In genomic region chr19:21819585-21819984, GRCm38 (mm10) we compare ENCODE assay signal across 14 mouse cellular contexts. TPM values are rescaled to one million over a fixed set of nuclear protein-coding genes. Genes with fewer than 3 reads are reported as not detected.
DNase-seq lines count a peak whose midpoint lies in the region; ATAC-seq lines count a peak whose summit lies in the region.
"Had no signal": no experiment of that assay in that cellular context is flagged by ENCODE, and none has a peak within 500 bp of the region (broad histone marks: within the 10 kb centered on the region; RNA-seq: fewer than 3 reads in every experiment).

No protein-coding gene starts in this region.

- peaks cover 70% of the 10 kb centered on the region for H3K36me3 ChIP-seq in embryonic facial prominence, embryonic 14.5 days (ENCODE audit: control insufficient read depth, insufficient read depth, low read length)
- peaks cover 94% of the 10 kb centered on the region for H3K36me3 ChIP-seq in embryonic facial prominence, embryonic 10.5 days (replicated peaks)
- peaks cover 37% of the 10 kb centered on the region for H3K36me3 ChIP-seq in heart, embryonic 15.5 days

- no peak overlapping the region for H3K9ac ChIP-seq in embryonic facial prominence, embryonic 14.5 days (ENCODE audit: low read depth, low read length)
- H3K9ac ChIP-seq in heart, embryonic 15.5 days: no peak overlapping the region
- H3K9ac ChIP-seq: intestine, embryonic 15.5 days; lung, embryonic 15.5 days; neural tube, embryonic 12.5 days had no signal

- peaks cover 7% of the 10 kb centered on the region for H3K4me1 ChIP-seq in embryonic facial prominence, embryonic 14.5 days (ENCODE audit: control insufficient read depth, insufficient read depth, low read length)
- H3K4me1 ChIP-seq in embryonic facial prominence, embryonic 10.5 days: no peaks in the 10 kb centered on the region
- peaks cover 30% of the 10 kb centered on the region for H3K4me1 ChIP-seq in heart, embryonic 15.5 days (replicated peaks)
- H3K4me1 ChIP-seq: intestine, embryonic 15.5 days; lung, embryonic 15.5 days; midbrain, embryonic 10.5 days; neural tube, embryonic 12.5 days had no signal

- H3K9me3 ChIP-seq in embryonic facial prominence, embryonic 14.5 days (ENCODE audit: control insufficient read depth, low read length): no peaks in the 10 kb centered on the region
- H3K9me3 ChIP-seq in embryonic facial prominence, embryonic 10.5 days: no peaks in the 10 kb centered on the region
- no peaks in the 10 kb centered on the region for H3K9me3 ChIP-seq in heart, embryonic 15.5 days (replicated peaks)
- H3K9me3 ChIP-seq: intestine, embryonic 15.5 days; lung, embryonic 15.5 days; midbrain, embryonic 10.5 days; neural tube, embryonic 12.5 days had no signal

- ATAC-seq in embryonic facial prominence, embryonic 14.5 days (ENCODE audit: low read depth): no peak
- ATAC-seq in heart, embryonic 15.5 days (replicated peaks; ENCODE audit: insufficient number of reproducible peaks, insufficient read depth, low FRiP score, low read depth): peak; percentile 71; the same call in 1 of the 2 replicates
- ATAC-seq: CD4-positive, CD25-positive, alpha-beta regulatory T cell, adult 4 months; intestine, embryonic 15.5 days had no signal

- DNase-seq in embryonic facial prominence, embryonic 14.5 days (ENCODE audit: low spot score): peak; percentile 43
- no peak for DNase-seq in embryonic facial prominence, embryonic 10.5 days (ENCODE audit: low spot score)
- DNase-seq in 3134 (ENCODE audit: extremely low read depth, insufficient read length, low spot score): peak; percentile 22
- peak; percentile 63 for DNase-seq in adrenal gland, postnatal 14 days
- no peak for DNase-seq in retina, postnatal 1 day
- no peak for DNase-seq in ovary, postnatal 36 days (ENCODE audit: low spot score)
- DNase-seq in right cerebral cortex, postnatal 4 days: no peak
- DNase-seq: left cerebral cortex, postnatal 4 days had no signal

- 60% methylated on average over 5 of the region's 5 CpGs for WGBS in embryonic facial prominence, embryonic 14.5 days
- WGBS in embryonic facial prominence, embryonic 10.5 days: 86% methylated on average over 5 of the region's 5 CpGs
- WGBS in heart, embryonic 15.5 days: 16% methylated on average over 5 of the region's 5 CpGs

- no peaks in the 10 kb centered on the region for H3K27me3 ChIP-seq in embryonic facial prominence, embryonic 14.5 days (replicated peaks; ENCODE audit: control insufficient read depth, insufficient read depth, low read length)
- H3K27me3 ChIP-seq in embryonic facial prominence, embryonic 10.5 days (replicated peaks; ENCODE audit: low read depth, poor library complexity, severe bottlenecking): no peaks in the 10 kb centered on the region
- H3K27me3 ChIP-seq in heart, embryonic 15.5 days: no peaks in the 10 kb centered on the region
- H3K27me3 ChIP-seq: intestine, embryonic 15.5 days; lung, embryonic 15.5 days; neural tube, embryonic 12.5 days had no signal

- H3K4me2 ChIP-seq in embryonic facial prominence, embryonic 14.5 days (ENCODE audit: low read depth, low read length): no peak overlapping the region
- H3K4me2 ChIP-seq in heart, embryonic 15.5 days: no peak overlapping the region
- H3K4me2 ChIP-seq: intestine, embryonic 15.5 days; lung, embryonic 15.5 days; neural tube, embryonic 12.5 days had no signal

- H3K27ac ChIP-seq in embryonic facial prominence, embryonic 14.5 days (replicated peaks; ENCODE audit: low read depth, low read length): no peak overlapping the region
- no peak overlapping the region for H3K27ac ChIP-seq in embryonic facial prominence, embryonic 10.5 days (replicated peaks)
- peak overlapping the region; percentile 65 for H3K27ac ChIP-seq in heart, embryonic 15.5 days
- H3K27ac ChIP-seq: intestine, embryonic 15.5 days; lung, embryonic 15.5 days; midbrain, embryonic 10.5 days; neural tube, embryonic 12.5 days had no signal

- H3K4me3 ChIP-seq in embryonic facial prominence, embryonic 14.5 days (ENCODE audit: low read depth, low read length): no peak overlapping the region
- H3K4me3 ChIP-seq in embryonic facial prominence, embryonic 10.5 days: no peak overlapping the region
- H3K4me3 ChIP-seq in heart, embryonic 15.5 days: no peak overlapping the region
- H3K4me3 ChIP-seq: intestine, embryonic 15.5 days; lung, embryonic 15.5 days; midbrain, embryonic 10.5 days; neural tube, embryonic 12.5 days had no signal

RNA-seq across cellular contexts. Expression of gene Cemip2, which starts 41.4 kb away (rescaled TPM):
- 33.8 and 34.7 TPM in 2 replicates for polyA plus RNA-seq in embryonic facial prominence, embryonic 14.5 days (2014; fragmentation: Nextera tagmentation; extraction: Ambion mirVana)
- polyA plus RNA-seq in embryonic facial prominence, embryonic 10.5 days (2016; fragmentation: Nextera tagmentation; extraction: Ambion mirVana): 61.4 and 71.0 TPM in 2 replicates
- 25.3 and 26.3 TPM in 2 replicates for total RNA-seq in adrenal gland, postnatal 14 days (2021)
- polyA plus RNA-seq in heart, embryonic 15.5 days (2015; fragmentation: Nextera tagmentation; extraction: Ambion mirVana): 41.2 and 44.3 TPM in 2 replicates

Comparison
In these comparisons a context has a peak if more than half of its experiments do, and no peak if none do; other contexts are left out.
1. DNase-seq: peak in embryonic facial prominence, embryonic 14.5 days (single experiment), 3134 (single experiment) and adrenal gland, postnatal 14 days (single experiment); none in embryonic facial prominence, embryonic 10.5 days (single experiment), retina, postnatal 1 day (single experiment), ovary, postnatal 36 days (single experiment) and right cerebral cortex, postnatal 4 days (single experiment).